Mouse (Mus musculus) intestine, embryonic 14.5 days (tissue): Measurements from ENCODE around the gene Lrch4. TPM values are rescaled to one million over a fixed set of nuclear protein-coding genes. Genes with fewer than 3 reads are reported as not detected.
A peak's percentile ranks its signal among the peaks of the same experiment; 100 is the strongest.

ENCODE experiments used
- ATAC-seq: fragments of 200-750 bp; cut with Nextera tagmentation; replicated peaks from 2 replicates; pipeline ENCODE4 v1.8.0; 2017; ENCODE audit warnings: low read depth, moderate number of reproducible peaks, moderate TSS enrichment, moderate library complexity; ENCODE audit not compliant: low FRiP score, low TSS enrichment
- DNase-seq: peaks from one replicate; pipeline ENCODE4 v3.0.0-alpha.2; 2018; ENCODE audit warnings: low spot score
- H3K27ac ChIP-seq: fragments of 300-500 bp; sonication (generic); 2 replicates; pipeline ENCODE4 v1.5.1; 2014; ENCODE audit warnings: low read depth, mild to moderate bottlenecking, control low read depth
- H3K27me3 ChIP-seq: fragments of 300-500 bp; sonication (generic); replicated peaks from 2 replicates; pipeline ENCODE4 v1.6.1; 2014; ENCODE audit warnings: low read length, control low read depth; ENCODE audit not compliant: control insufficient read depth, insufficient read depth
- H3K36me3 ChIP-seq: fragments of 300-500 bp; sonication (generic); 2 replicates; pipeline ENCODE4 v1.6.1; 2014; ENCODE audit warnings: low read length, control low read depth; ENCODE audit not compliant: control insufficient read depth, insufficient read depth
- H3K4me1 ChIP-seq: fragments of 300-500 bp; sonication (generic); replicated peaks from 2 replicates; pipeline ENCODE4 v1.6.1; 2014; ENCODE audit warnings: low read length, control low read depth, mixed read lengths; ENCODE audit not compliant: control insufficient read depth, insufficient read depth
- H3K4me2 ChIP-seq: fragments of 300-500 bp; sonication (generic); 2 replicates; pipeline ENCODE4 v1.6.1; 2014; ENCODE audit warnings: low read length
- H3K4me3 ChIP-seq: fragments of 300-500 bp; sonication (generic); 2 replicates; pipeline ENCODE4 v1.5.1; 2014; ENCODE audit warnings: low read depth, low read length, control low read depth, mixed read lengths
- H3K9ac ChIP-seq: fragments of 300-500 bp; sonication (generic); 2 replicates; pipeline ENCODE4 v1.6.1; 2014; ENCODE audit warnings: mild to moderate bottlenecking, low read length
- H3K9me3 ChIP-seq: fragments of 300-500 bp; sonication (generic); 2 replicates; pipeline ENCODE4 v1.6.1; 2016; ENCODE audit warnings: low read length, control low read depth; ENCODE audit not compliant: control insufficient read depth
- WGBS: fragments of 180-500 bp; shearing (Covaris S2); extraction: QIAGEN DNeasy Blood & Tissue Kit; methylation state at CpG from one replicate; pipeline ENCODE4 v1.1.7; 2014; 5-methylcytosine and 5-hydroxymethylcytosine counted together
- polyA plus RNA-seq: library from polyadenylated mRNA; unstranded; fragments of >200 nt; fragmentation: Nextera tagmentation; extraction: Ambion mirVana; gene quantifications from 2 replicates; pipeline ENCODE4 v1.2.1, GENCODE M21; 2014

The Lrch4 gene
- polyA plus RNA-seq, 1 experiment from 2014 or later, result 31.2 TPM

- H3K9ac ChIP-seq, result no peak overlapping the region
- WGBS, result 78% methylated on average over 11 of the region's 11 CpGs
- no peak for DNase-seq
- no peaks in the 10 kb centered on the region for H3K36me3 ChIP-seq
- H3K4me3 ChIP-seq, result no peak overlapping the region
- no peak overlapping the region for H3K4me2 ChIP-seq
- peaks cover 8% of the 10 kb centered on the region for H3K4me1 ChIP-seq
- no peak for ATAC-seq
- H3K27ac ChIP-seq, result no peak overlapping the region
- no peaks in the 10 kb centered on the region for H3K27me3 ChIP-seq
- no peaks in the 10 kb centered on the region for H3K9me3 ChIP-seq
These were observed 4.9 kb upstream of the Lrch4 start for GRCm38 (mm10) chr5:137623937-137624530.

DNA sequence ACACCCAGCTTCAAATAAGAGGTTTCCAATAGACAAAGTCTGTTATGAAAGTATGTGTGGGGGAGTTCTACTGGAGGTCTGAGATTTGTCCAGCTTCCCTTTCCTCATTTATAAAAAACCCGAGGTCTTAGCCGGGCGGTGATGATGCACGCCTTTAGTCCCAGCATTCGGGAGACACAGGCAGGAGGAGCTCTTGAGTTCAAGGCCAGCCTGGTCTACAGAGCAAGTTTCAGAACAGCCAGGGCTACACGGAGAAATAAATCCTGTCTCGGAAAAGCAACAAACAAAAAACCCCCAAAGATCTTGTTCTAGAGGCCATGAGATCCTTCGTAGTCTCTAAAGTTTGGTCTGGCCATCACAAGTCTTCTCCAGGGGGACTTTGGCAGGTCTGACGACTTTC is 930 bp upstream of the Lrch4 start:
- 0% methylated on average over 9 of the region's 9 CpGs for WGBS
- DNase-seq (no peak), ATAC-seq (no peak)
- peak overlapping the region; percentile 59 for H3K4me2 ChIP-seq
- H3K27me3 ChIP-seq, result no peaks in the 10 kb centered on the region
- H3K27ac ChIP-seq, result peak overlapping the region; percentile 80
- H3K36me3 ChIP-seq, result peaks cover 2% of the 10 kb centered on the region; the same call in 1 of the 2 replicates
- H3K9me3 ChIP-seq, result no peaks in the 10 kb centered on the region
- H3K9ac ChIP-seq, result peak overlapping the region; percentile 51
- peak overlapping the region; percentile 94 for H3K4me3 ChIP-seq
- H3K4me1 ChIP-seq, result peaks cover 29% of the 10 kb centered on the region

DNA sequence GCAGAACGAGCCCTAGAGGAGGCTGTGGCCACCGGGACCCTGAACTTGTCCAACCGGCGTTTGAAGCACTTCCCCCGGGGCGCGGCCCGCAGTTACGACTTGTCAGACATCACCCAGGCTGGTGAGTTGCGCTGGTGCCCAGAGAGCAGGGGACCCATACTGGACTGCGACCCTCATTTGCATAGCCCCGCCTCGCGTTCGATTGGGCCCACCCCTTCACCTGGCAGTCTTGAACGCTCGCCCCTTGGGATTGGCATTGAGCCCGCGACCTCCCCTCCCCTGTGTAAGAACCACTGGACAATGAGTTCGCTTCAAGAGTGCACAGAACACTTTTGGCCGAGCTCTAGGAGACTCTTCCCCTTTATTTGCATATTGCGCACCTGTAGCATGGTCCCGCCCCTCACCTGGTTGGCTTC is 393 bp downstream of the Lrch4 start:
- WGBS, result under 1% methylated on average over 23 of the region's 23 CpGs
- Histone ChIP-seq H3K4me1 (peaks cover 29% of the 10 kb centered on the region), H3K4me2 (peak overlapping the region; percentile 80), H3K27ac (peak overlapping the region; percentile 94), H3K4me3 (peak overlapping the region; percentile 94), H3K36me3 (peaks cover 14% of the 10 kb centered on the region), H3K27me3 (no peaks in the 10 kb centered on the region), H3K9me3 (no peaks in the 10 kb centered on the region), H3K9ac (peak overlapping the region; percentile 81)
- DNase-seq, result no peak
- ATAC-seq, result peak; percentile 61

DNA sequence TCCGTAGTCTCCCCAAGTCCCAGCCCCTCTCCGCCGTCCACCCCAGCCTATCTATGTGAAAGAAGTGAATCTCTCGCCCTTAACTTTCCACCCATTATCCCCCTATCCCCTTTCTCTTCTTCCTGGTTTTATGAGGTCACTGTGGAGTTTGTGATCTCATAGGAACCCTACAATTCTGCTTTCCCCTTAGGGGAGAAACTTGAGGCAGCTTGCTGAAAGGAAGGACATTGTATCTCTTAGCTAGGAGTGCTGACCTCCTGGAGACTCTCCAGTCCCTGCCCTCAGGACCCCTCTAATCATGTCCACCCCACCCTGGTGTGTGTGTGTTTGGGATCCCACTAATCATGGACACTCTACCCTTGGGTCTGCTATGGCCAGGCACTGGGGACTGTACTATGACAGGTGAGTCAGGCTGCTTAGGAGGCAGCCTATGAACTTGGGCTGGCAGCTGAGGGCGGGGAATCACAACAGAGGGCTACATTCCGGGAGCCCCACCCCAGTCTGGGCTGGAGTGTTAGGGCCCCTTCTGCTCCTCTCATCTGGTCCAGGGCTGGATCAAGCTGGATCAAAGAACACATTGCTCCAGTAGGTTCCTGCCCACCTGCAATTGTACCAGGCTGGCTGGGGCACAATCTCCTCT is 1.1 kb downstream of the Lrch4 start:
- DNase-seq, result no peak
- Histone ChIP-seq H3K36me3 (peaks cover 17% of the 10 kb centered on the region), H3K4me3 (peak overlapping the region; percentile 94), H3K27ac (peak overlapping the region; percentile 94), H3K4me1 (peaks cover 29% of the 10 kb centered on the region), H3K4me2 (peak overlapping the region; percentile 80), H3K9me3 (no peaks in the 10 kb centered on the region), H3K9ac (peak overlapping the region; percentile 81), H3K27me3 (no peaks in the 10 kb centered on the region)
- 18% methylated on average over 6 of the region's 6 CpGs for WGBS
- ATAC-seq, result peak; percentile 13; the same call in 1 of the 2 replicates

DNA sequence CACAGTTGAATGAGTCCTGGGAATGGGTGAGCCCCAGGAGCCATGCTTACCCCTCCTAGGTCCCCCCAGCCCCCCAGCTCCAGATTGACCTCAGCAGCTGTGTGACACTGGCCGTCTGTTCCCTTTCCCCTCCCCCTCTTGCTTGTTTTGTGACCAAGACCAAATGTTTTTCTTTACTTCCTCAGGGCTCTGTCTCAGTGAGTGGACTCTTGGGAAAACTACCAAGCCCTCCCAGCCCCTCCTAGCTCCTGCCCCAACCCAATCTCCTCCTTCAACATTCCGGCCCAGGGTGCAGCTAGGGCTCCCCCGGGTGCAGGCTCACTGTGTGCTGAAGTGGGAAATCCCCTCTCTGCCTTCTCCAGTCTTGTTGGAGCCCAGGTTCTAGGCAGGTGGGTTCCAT is 1.7 kb downstream of the Lrch4 start:
- 25% methylated on average over 3 of the region's 3 CpGs for WGBS
- DNase-seq, result no peak
- peaks cover 29% of the 10 kb centered on the region for H3K4me1 ChIP-seq
- peaks cover 23% of the 10 kb centered on the region for H3K36me3 ChIP-seq
- peak overlapping the region; percentile 94 for H3K27ac ChIP-seq
- H3K4me3 ChIP-seq, result peak overlapping the region; percentile 18; the same call in 1 of the 2 replicates
- no peaks in the 10 kb centered on the region for H3K27me3 ChIP-seq
- peak overlapping the region; percentile 20 for H3K9ac ChIP-seq
- H3K4me2 ChIP-seq, result peak overlapping the region; percentile 80
- ATAC-seq, result no peak
- no peaks in the 10 kb centered on the region for H3K9me3 ChIP-seq

DNA sequence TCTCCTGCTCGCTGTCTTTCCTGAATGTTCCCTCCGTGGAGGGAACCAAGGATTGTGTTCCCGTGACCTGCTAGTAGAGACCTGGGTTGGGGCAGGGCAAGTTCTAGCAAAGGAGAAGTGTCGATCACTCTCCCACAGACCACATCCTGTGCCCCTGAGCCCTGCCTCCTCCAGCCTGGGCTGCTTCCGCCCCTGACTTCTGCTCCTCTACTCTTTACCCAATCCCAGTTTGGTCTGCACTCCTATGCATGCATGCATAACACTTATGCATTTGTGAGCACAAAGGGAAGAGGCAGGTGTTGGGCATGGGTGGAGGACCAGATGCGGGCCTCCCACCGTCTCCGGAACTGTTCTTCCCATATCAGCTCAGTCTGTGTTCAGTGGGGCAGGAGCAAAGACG is 2.2 kb downstream of the Lrch4 start:
- peaks cover 29% of the 10 kb centered on the region for H3K4me1 ChIP-seq
- peak overlapping the region; percentile 80 for H3K4me2 ChIP-seq
- ATAC-seq (no peak), DNase-seq (no peak)
- H3K27ac ChIP-seq, result peak overlapping the region; percentile 94
- H3K27me3 ChIP-seq, result no peaks in the 10 kb centered on the region
- H3K9ac ChIP-seq, result peak overlapping the region; percentile 20; the same call in 1 of the 2 replicates
- H3K4me3 ChIP-seq, result peak overlapping the region; percentile 18; the same call in 1 of the 2 replicates
- WGBS, result 61% methylated on average over 9 of the region's 9 CpGs
- H3K9me3 ChIP-seq, result no peaks in the 10 kb centered on the region
- H3K36me3 ChIP-seq, result peaks cover 28% of the 10 kb centered on the region

DNA sequence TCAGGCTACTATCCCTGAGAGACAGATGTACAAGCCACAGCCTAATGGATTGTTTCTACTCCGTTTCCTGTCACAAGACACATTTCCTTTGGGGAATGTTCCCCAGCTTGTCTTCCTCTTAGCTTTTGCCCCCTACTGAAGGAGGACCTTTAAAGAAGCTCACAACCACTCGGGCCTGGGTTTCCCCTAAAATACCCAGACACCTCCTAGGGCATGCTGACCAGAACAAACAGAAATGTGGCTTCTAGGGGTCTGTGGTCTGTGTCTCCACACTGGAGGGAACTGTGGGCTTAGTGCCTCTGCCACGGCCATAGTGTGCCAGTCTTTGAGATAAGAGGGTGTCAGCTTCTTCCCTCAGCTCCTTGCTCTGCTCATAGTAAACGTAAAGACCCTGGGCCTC is 2.7 kb downstream of the Lrch4 start:
- Histone ChIP-seq H3K4me2 (peak overlapping the region; percentile 80), H3K36me3 (peaks cover 32% of the 10 kb centered on the region), H3K27me3 (no peaks in the 10 kb centered on the region), H3K4me1 (peaks cover 29% of the 10 kb centered on the region), H3K27ac (no peak overlapping the region; the same call in 1 of the 2 replicates), H3K4me3 (no peak overlapping the region), H3K9ac (no peak overlapping the region), H3K9me3 (no peaks in the 10 kb centered on the region)
- 68% methylated on average over 4 of the region's 4 CpGs for WGBS
- DNase-seq (no peak), ATAC-seq (no peak)

DNA sequence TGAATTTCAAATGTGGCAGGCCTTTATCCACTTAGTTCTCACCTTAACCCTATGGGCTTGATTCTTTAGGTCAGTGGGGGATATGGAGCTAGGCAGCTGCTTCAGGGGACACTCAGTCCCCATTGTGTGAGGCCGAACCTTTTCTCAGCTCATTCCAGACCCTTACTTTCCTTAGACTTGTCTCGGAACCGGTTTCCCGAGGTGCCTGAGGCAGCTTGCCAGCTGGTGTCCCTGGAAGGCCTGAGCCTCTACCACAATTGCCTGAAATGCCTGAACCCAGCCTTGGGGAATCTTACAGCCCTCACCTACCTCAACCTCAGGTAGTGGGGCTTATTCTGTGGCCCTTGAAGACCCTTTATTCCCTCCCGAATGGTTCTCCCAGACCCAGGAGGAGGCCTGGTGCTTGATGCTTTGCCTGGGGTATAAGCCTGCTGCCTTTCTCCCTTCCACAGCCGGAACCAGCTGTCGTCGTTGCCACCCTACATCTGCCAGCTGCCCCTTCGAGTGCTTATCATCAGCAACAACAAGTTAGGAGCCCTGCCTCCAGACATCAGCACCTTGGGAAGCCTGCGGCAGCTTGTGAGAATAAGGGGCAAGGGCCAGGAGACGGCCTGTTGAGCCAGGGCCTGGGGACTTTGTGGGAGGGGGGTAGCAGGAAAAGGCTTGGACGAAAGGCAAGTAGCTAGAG is 4.6 kb downstream of the Lrch4 start:
- no peak for ATAC-seq
- 77% methylated on average over 12 of the region's 12 CpGs for WGBS

More for the DNA sequence above, 4.6 kb downstream of the Lrch4 start:
- H3K4me2 ChIP-seq, result no peak overlapping the region
- H3K36me3 ChIP-seq, result peaks cover 52% of the 10 kb centered on the region
- H3K27me3 ChIP-seq, result no peaks in the 10 kb centered on the region
- no peak overlapping the region for H3K27ac ChIP-seq
- no peak overlapping the region for H3K4me3 ChIP-seq
- no peaks in the 10 kb centered on the region for H3K9me3 ChIP-seq
- no peak overlapping the region for H3K9ac ChIP-seq
- no peak for DNase-seq
- peaks cover 21% of the 10 kb centered on the region for H3K4me1 ChIP-seq
